Mouse (Mus musculus) stomach, embryonic 14.5 days (tissue): ENCODE data around the gene Tmem45a2. TPM values are rescaled to one million over a fixed set of nuclear protein-coding genes. Genes with fewer than 3 reads are reported as not detected.
"Not testable (repeated sequence)": the region's sequence is repeated elsewhere in the genome, so short reads cannot be mapped to it uniquely, and the experiment has no call there.

Source experiments
- ATAC-seq: fragments of 200-750 bp; cut with Nextera tagmentation; 2 replicates; pipeline ENCODE4 v1.8.0; 2017; ENCODE audit warnings: low read depth, moderate TSS enrichment; ENCODE audit not compliant: insufficient number of reproducible peaks, insufficient read depth, low FRiP score
- H3K27ac ChIP-seq: fragments of 300-500 bp; sonication (generic); 2 replicates; pipeline ENCODE4 v1.5.1; 2014; ENCODE audit warnings: mild to moderate bottlenecking, low read length, moderate library complexity, mixed read lengths
- H3K27me3 ChIP-seq: fragments of 300-500 bp; sonication (generic); 2 replicates; pipeline ENCODE4 v1.6.1; 2014; ENCODE audit warnings: low read length, control low read depth, mixed read lengths; ENCODE audit not compliant: control insufficient read depth, insufficient read depth
- H3K36me3 ChIP-seq: fragments of 300-500 bp; sonication (generic); 2 replicates; pipeline ENCODE4 v1.6.1; 2014; ENCODE audit warnings: mild to moderate bottlenecking, control low read depth, low read length, moderate library complexity, mixed read lengths; ENCODE audit not compliant: control insufficient read depth, insufficient read depth
- H3K4me1 ChIP-seq: fragments of 300-500 bp; sonication (generic); 2 replicates; pipeline ENCODE4 v1.6.1; 2014; ENCODE audit warnings: low read length, control low read depth, mixed read lengths; ENCODE audit not compliant: control insufficient read depth, insufficient read depth
- H3K4me2 ChIP-seq: fragments of 300-500 bp; sonication (generic); replicated peaks from 2 replicates; pipeline ENCODE4 v1.6.1; 2014; ENCODE audit warnings: low read depth, low read length, control low read depth
- H3K4me3 ChIP-seq: fragments of 300-500 bp; sonication (generic); 2 replicates; pipeline ENCODE4 v1.5.1; 2014; ENCODE audit warnings: low read depth, low read length, control low read depth
- H3K9ac ChIP-seq: fragments of 300-500 bp; sonication (generic); replicated peaks from 2 replicates; pipeline ENCODE4 v1.6.1; 2014; ENCODE audit warnings: low read depth, mild to moderate bottlenecking, control low read depth, low read length, moderate library complexity, mixed read lengths
- H3K9me3 ChIP-seq: fragments of 300-500 bp; sonication (generic); 2 replicates; pipeline ENCODE4 v1.6.1; 2016; ENCODE audit warnings: low read depth, low read length, control low read depth; ENCODE audit not compliant: control insufficient read depth
- WGBS: fragments of 180-500 bp; shearing (Covaris S2); extraction: QIAGEN DNeasy Blood & Tissue Kit; methylation state at CpG from one replicate; pipeline ENCODE4 v1.1.7; 2014; 5-methylcytosine and 5-hydroxymethylcytosine counted together
- polyA plus RNA-seq: library from polyadenylated mRNA; unstranded; fragments of >200 nt; fragmentation: Nextera tagmentation; extraction: Ambion mirVana; gene quantifications from 2 replicates; pipeline ENCODE4 v1.2.1, GENCODE M21; 2014

Tmem45a2 gene
- polyA plus RNA-seq, 1 experiment from 2014 or later: not detected

DNA sequence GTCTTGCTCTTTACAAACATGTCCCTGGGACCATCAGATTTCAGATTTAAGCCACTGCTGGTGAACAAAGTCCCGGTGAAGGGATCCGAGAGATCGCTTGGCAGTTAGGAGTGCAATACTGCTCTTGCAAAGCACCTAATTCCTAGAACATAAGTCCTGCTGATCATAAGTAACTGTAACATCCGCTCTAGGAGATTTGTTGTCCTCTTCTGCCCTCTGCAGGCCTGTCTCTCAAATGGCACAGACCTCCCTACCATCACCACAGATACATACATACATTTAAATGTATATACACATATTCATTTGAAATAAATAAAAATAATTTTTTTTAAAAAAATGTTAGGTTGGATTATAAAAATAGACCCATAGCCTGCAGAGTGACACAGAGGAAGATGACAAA lies 21.3 kb upstream of the Tmem45a2 start:
- H3K27ac ChIP-seq: no peak overlapping the region
- H3K9ac ChIP-seq: no peak overlapping the region
- no peaks in the 10 kb centered on the region for H3K9me3 ChIP-seq
- ATAC-seq: no peak
- H3K4me3 ChIP-seq: no peak overlapping the region
- no peaks in the 10 kb centered on the region for H3K36me3 ChIP-seq
- no peaks in the 10 kb centered on the region for H3K27me3 ChIP-seq
- WGBS: 34% methylated on average over 4 of the region's 4 CpGs
- H3K4me2 ChIP-seq: no peak overlapping the region
- no peaks in the 10 kb centered on the region for H3K4me1 ChIP-seq

DNA sequence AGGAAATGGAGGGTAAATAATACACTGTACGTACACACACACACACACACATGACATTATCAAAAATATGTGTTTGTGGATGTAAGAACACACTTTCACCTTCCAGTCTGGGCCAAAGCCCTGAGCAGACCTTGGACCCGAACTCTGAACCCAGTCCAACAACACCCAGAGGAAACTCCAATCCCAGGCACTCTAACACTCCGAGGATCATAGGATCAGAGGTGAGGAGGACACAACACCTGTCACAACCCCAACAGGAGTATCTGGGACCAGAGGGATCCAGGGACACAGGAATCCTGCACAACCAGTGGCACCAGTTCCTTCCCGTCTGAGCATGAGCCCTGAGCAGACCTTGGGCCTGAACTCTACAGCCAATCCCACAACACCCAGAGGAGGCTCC lies 8.4 kb upstream of the Tmem45a2 start:
- Histone ChIP-seq H3K27ac (no peak overlapping the region), H3K4me3 (no peak overlapping the region), H3K36me3 (no peaks in the 10 kb centered on the region), H3K27me3 (no peaks in the 10 kb centered on the region), H3K4me1 (no peaks in the 10 kb centered on the region), H3K9me3 (no peaks in the 10 kb centered on the region), H3K9ac (no peak overlapping the region), H3K4me2 (no peak overlapping the region)
- no peak for ATAC-seq
- 66% methylated on average over 4 of the region's 4 CpGs for WGBS

DNA sequence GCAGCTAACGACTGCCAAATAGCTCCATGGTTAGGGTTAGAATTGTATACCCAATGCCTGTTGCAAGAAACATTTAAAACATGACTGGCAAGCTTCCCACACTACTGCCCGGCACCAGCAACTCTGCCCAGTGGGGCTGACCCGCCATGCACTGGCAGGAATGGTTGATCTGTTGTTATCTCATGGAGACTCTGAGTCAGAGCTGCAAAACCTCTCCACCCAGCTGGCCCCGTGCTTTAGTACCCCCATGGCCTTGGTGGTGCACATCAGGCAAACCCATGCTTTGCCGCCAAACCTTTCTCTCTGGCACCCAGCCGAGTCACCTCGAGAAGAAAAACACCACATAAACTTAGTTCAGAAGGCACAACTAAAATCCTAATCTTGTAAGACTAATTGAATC lies 4.8 kb upstream of the Tmem45a2 start:
- Histone ChIP-seq H3K27ac (no peak overlapping the region), H3K36me3 (no peaks in the 10 kb centered on the region), H3K4me3 (no peak overlapping the region), H3K4me1 (no peaks in the 10 kb centered on the region), H3K9ac (no peak overlapping the region), H3K4me2 (no peak overlapping the region), H3K9me3 (no peaks in the 10 kb centered on the region), H3K27me3 (no peaks in the 10 kb centered on the region)
- 81% methylated on average over 7 of the region's 7 CpGs for WGBS
- ATAC-seq: no peak

DNA sequence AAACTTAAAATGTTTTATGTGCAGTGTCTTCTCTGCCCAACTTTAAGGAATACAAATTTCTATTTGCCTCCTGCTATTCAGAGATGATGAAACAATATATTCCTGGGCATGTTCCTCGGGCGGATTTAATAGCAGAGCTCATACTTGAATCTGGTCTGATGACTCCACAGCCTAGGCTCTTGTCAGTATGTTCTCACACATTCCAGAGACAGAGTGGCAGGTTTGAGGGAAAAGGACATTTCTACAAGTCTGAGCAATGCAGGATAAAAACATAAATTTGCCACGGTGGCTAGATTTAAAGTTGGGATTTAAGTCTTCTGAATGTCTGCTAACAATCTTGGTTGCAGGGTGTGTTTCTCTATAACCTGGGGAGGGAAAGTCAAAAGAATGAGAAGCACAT lies 9.1 kb downstream of the Tmem45a2 start:
- 88% methylated on average over 3 of the region's 3 CpGs for WGBS
- Histone ChIP-seq H3K9ac (no peak overlapping the region), H3K27me3 (no peaks in the 10 kb centered on the region), H3K9me3 (no peaks in the 10 kb centered on the region), H3K4me2 (no peak overlapping the region), H3K36me3 (no peaks in the 10 kb centered on the region), H3K4me3 (no peak overlapping the region), H3K4me1 (no peaks in the 10 kb centered on the region), H3K27ac (no peak overlapping the region)
- ATAC-seq: no peak

DNA sequence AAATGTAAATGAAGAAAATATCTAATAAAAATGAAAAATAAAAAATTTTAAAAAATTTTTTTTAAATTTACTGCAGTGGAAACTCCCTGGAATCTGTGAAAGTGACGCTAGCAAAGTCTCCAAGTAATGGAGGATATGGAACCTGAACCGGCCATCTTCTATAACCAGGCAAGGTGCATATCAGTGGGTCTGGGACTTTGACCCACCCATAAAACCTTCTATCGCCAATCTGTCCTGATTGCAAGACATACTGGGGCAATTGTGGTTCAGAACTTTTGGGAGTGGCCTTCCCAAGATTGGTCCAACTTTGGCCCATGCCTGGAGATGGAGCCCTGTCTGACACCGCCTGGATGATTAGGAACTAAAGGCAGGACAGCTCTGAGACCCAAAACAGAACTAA lies 14.2 kb downstream of the Tmem45a2 start:
- Histone ChIP-seq H3K27me3 (no peaks in the 10 kb centered on the region), H3K4me2 (no peak overlapping the region), H3K4me1 (no peaks in the 10 kb centered on the region), H3K9ac (no peak overlapping the region), H3K27ac (no peak overlapping the region), H3K4me3 (no peak overlapping the region), H3K9me3 (no peaks in the 10 kb centered on the region), H3K36me3 (no peaks in the 10 kb centered on the region)
- no peak for ATAC-seq
- 92% methylated on average over 4 of the region's 4 CpGs for WGBS

- ATAC-seq: no peak
- no peak overlapping the region for H3K4me2 ChIP-seq
- H3K9ac ChIP-seq: no peak overlapping the region
- H3K9me3 ChIP-seq: no peaks in the 10 kb centered on the region
- 97% methylated on average over 3 of the region's 3 CpGs for WGBS
- H3K27ac ChIP-seq: no peak overlapping the region
- H3K36me3 ChIP-seq: no peaks in the 10 kb centered on the region
- H3K4me3 ChIP-seq: no peak overlapping the region
- no peaks in the 10 kb centered on the region for H3K4me1 ChIP-seq
- H3K27me3 ChIP-seq: no peaks in the 10 kb centered on the region
Observed at GRCm38 (mm10) chr16:57049974-57050373, 21.2 kb downstream of the Tmem45a2 start.

- H3K4me1 ChIP-seq: no peaks in the 10 kb centered on the region
- H3K27me3 ChIP-seq: no peaks in the 10 kb centered on the region
- no peaks in the 10 kb centered on the region for H3K9me3 ChIP-seq
- no peak overlapping the region for H3K27ac ChIP-seq
- no peak for ATAC-seq
- no peaks in the 10 kb centered on the region for H3K36me3 ChIP-seq
- H3K4me2 ChIP-seq: no peak overlapping the region
- WGBS: 64% methylated on average over 5 of the region's 5 CpGs
- no peak overlapping the region for H3K9ac ChIP-seq
- no peak overlapping the region for H3K4me3 ChIP-seq
Observed at GRCm38 (mm10) chr16:57038600-57038999, 32.6 kb downstream of the Tmem45a2 start.

GRCm38 (mm10) chr16:57030150-57030885 lies 40.9 kb downstream of the Tmem45a2 start:
- Histone ChIP-seq H3K4me1 (no peaks in the 10 kb centered on the region), H3K27me3 (no peaks in the 10 kb centered on the region), H3K9ac (no peak overlapping the region), H3K27ac (no peak overlapping the region), H3K4me3 (no peak overlapping the region), H3K36me3 (no peaks in the 10 kb centered on the region), H3K9me3 (no peaks in the 10 kb centered on the region), H3K4me2 (no peak overlapping the region)
- ATAC-seq: no peak
- WGBS: 75% methylated on average over 7 of the region's 7 CpGs

DNA sequence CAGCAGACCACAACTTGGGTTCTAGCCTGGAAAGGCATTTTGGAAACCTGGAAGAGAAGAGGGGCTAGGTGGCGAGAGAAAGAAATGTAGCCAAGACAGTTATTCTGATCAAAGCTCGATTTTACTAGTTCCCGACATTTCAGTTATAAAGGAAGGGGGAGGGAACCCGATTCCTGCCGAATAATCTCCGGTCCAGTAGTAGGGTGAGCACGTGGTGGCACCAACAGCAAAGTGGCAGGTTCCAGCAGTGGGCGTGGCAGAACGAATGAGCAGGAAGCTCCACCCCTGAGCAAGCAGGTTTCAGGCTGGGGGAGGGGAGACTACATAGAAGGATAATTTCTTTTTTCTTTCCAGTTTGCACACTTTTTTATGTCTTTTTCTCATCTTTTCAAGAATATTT lies 72.9 kb downstream of the Tmem45a2 start:
- not testable (repeated sequence) for H3K9ac ChIP-seq, H3K4me1 ChIP-seq, ATAC-seq, H3K4me2 ChIP-seq, H3K9me3 ChIP-seq, H3K27me3 ChIP-seq, H3K4me3 ChIP-seq, H3K27ac ChIP-seq, H3K36me3 ChIP-seq
- WGBS: 87% methylated on average over 9 of the region's 9 CpGs
